Mouse (Mus musculus) forebrain, embryonic 11.5 days (tissue): ENCODE results near the gene Mrpl51. TPM values are rescaled to one million over a fixed set of nuclear protein-coding genes. Genes with fewer than 3 reads are reported as not detected.

ENCODE experiments used
- ATAC-seq: fragments of 200-750 bp; cut with Nextera tagmentation; replicated peaks from 2 replicates; pipeline ENCODE4 v1.8.0; 2017; ENCODE audit warnings: moderate TSS enrichment; ENCODE audit not compliant: low FRiP score
- DNase-seq: peaks from one replicate; pipeline ENCODE4 v3.0.0-alpha.2; 2017; ENCODE audit warnings: low spot score
- H3K27ac ChIP-seq: fragments of 300-500 bp; sonication (generic); 2 replicates; pipeline ENCODE4 v1.5.1; 2014; ENCODE audit warnings: low read depth, low read length
- H3K27me3 ChIP-seq: fragments of 300-500 bp; sonication (generic); 2 replicates; pipeline ENCODE4 v1.6.1; 2014; ENCODE audit warnings: mild to moderate bottlenecking, low read length, mixed read lengths; ENCODE audit not compliant: control insufficient read depth, insufficient read depth
- H3K36me3 ChIP-seq: fragments of 300-500 bp; sonication (generic); 2 replicates; pipeline ENCODE4 v1.6.1; 2014; ENCODE audit warnings: mild to moderate bottlenecking, low read length, moderate library complexity, mixed read lengths; ENCODE audit not compliant: control insufficient read depth, insufficient read depth
- H3K4me1 ChIP-seq: fragments of 300-500 bp; sonication (generic); replicated peaks from 2 replicates; pipeline ENCODE4 v1.6.1; 2014; ENCODE audit warnings: low read length, mixed read lengths; ENCODE audit not compliant: control insufficient read depth, insufficient read depth
- H3K4me2 ChIP-seq: fragments of 300-500 bp; sonication (generic); 2 replicates; pipeline ENCODE4 v1.6.1; 2014; ENCODE audit warnings: low read depth, mild to moderate bottlenecking, low read length, moderate library complexity, mixed read lengths; ENCODE audit not compliant: severe bottlenecking
- H3K4me3 ChIP-seq: fragments of 300-500 bp; sonication (generic); 2 replicates; pipeline ENCODE4 v1.5.1; 2014; ENCODE audit warnings: low read depth, low read length
- H3K9ac ChIP-seq: fragments of 300-500 bp; sonication (generic); 2 replicates; pipeline ENCODE4 v1.6.1; 2014; ENCODE audit warnings: low read length
- H3K9me3 ChIP-seq: fragments of 300-500 bp; sonication (generic); 2 replicates; pipeline ENCODE4 v1.6.1; 2016; ENCODE audit warnings: low read length, mixed read lengths; ENCODE audit not compliant: control insufficient read depth
- WGBS: fragments of 180-500 bp; shearing (Covaris S2); extraction: QIAGEN DNeasy Blood & Tissue Kit; methylation state at CpG from one replicate; pipeline ENCODE4 v1.1.7; 2014; 5-methylcytosine and 5-hydroxymethylcytosine counted together
- polyA plus RNA-seq: library from polyadenylated mRNA; unstranded; fragments of >200 nt; fragmentation: Nextera tagmentation; extraction: Ambion mirVana; gene quantifications from 2 replicates; pipeline ENCODE4 v1.2.1, GENCODE M21; 2014

Gene Mrpl51
- polyA plus RNA-seq, 1 experiment from 2014 or later = 195 TPM

DNA sequence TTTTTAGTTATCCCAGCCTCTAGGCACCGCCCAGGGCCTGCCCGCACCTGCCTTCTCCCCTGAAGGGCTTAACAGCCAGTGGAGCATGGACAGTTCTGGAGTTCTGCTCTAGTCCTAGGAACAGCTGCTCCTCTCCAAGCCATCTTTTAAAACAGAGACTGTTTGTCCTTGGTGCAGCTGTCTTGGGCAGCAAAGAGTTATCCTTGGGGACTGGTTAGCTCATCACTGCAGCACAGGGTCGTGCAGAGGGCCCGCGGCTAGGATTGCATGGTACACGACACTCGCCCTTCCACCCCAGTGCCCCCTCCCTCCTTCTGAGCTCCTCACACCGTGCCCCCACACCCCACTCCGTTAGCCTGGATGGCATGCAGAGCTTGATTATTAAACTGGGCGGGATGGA lies 44.3 kb upstream of the Mrpl51 start:
- no peaks in the 10 kb centered on the region for H3K27me3 ChIP-seq
- H3K4me2 ChIP-seq = no peak overlapping the region
- 74% methylated on average over 10 of the region's 10 CpGs for WGBS
- H3K4me3 ChIP-seq = no peak overlapping the region
- DNase-seq = no peak
- H3K36me3 ChIP-seq = peaks cover 2% of the 10 kb centered on the region; the same call in 1 of the 2 replicates
- H3K4me1 ChIP-seq = peaks cover 12% of the 10 kb centered on the region
- no peaks in the 10 kb centered on the region for H3K9me3 ChIP-seq
- peak overlapping the region; percentile 32; the same call in 1 of the 2 replicates for H3K9ac ChIP-seq
- no peak overlapping the region for H3K27ac ChIP-seq
- ATAC-seq = no peak

DNA sequence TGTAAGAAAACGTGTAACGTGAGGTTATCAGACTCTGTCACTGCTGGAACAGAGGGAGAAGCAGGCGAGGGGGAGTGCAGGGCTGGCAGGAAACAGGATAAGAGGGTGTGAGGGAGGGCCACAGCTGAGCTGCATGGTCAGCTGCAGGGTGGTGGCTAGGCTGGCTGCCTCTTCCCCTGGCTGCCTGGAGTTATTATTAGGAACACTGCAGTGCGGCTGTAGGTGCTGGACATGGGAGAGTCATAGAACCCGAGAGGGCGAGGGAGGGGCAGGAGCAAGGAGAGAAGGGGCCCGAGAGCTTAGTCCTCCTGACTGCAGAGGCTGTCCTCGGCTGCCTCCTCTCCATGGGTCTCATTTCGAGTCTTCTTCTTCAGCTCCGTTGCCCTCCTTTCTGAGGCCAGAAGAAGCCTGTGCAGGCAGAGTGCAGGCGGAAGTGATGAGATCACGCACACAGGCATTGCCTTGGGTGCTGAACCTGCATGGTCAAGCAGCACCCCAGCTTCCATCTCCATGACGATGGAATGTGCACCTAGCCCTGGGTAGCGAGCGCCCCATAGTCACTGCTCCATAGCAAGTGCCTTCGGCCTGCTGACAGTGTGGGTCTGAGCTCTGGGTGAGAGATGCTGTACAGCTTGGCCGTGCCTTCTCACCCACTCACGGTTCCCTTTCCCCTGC lies 43.2 kb upstream of the Mrpl51 start:
- no peaks in the 10 kb centered on the region for H3K9me3 ChIP-seq
- no peak overlapping the region for H3K9ac ChIP-seq
- H3K27ac ChIP-seq = no peak overlapping the region
- DNase-seq (no peak), ATAC-seq (no peak)
- no peaks in the 10 kb centered on the region for H3K27me3 ChIP-seq
- H3K4me2 ChIP-seq = no peak overlapping the region
- WGBS = 80% methylated on average over 17 of the region's 18 CpGs
- H3K4me1 ChIP-seq = peaks cover 12% of the 10 kb centered on the region
- peaks cover 2% of the 10 kb centered on the region; the same call in 1 of the 2 replicates for H3K36me3 ChIP-seq
- no peak overlapping the region for H3K4me3 ChIP-seq

DNA sequence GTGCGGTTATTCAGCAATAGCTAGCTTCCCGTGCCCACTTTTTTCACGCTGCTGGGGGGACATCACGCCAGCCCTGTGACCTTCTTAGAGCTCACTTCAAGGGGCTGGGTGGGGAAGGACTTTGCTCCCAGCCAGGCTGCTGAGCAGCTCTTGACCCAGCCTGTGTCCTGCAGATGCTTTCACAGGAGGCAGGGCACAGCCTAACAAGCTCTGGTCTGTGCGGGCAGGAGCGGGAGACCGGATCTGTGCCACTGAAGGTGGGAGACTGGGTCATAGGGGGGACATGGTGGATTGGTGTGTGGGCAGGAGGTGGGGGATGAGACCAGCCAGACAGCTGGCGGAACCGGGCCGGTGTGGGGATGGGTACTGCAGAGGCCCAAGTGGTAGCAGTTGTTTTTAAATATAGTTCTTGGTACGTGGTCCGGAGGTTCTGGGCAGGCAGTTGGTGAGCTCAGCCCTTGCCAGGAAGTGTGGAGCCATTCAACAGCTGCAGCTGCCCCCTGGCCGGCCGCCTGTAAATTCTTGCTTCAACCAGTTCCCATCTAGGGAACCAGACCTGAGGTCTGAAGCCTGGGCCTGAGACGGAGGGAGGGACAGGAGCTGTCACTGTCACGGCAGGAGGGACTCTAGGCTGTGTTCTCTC lies 42.6 kb upstream of the Mrpl51 start:
- WGBS = 84% methylated on average over 16 of the region's 16 CpGs
- Histone ChIP-seq H3K4me2 (no peak overlapping the region), H3K27ac (no peak overlapping the region)

DNA sequence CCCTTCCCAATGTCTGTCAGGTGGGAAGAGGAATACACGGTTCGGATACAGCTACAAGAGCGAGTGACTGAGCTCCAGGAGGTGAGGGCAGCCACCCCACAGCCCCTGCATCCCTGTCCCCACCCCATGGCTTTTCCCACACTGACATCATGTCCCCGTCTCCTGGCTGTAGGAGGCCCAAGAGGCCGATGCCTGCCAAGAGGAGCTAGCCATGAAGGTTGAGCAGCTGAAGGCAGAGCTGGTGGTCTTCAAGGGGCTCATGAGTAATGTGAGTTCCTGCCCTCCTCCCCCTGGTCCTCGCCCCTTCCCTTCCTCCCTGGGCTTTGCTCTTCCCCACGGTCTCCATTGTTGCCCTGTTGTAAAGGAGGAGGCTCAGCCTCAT lies 42.0 kb upstream of the Mrpl51 start:
- peaks cover 8% of the 10 kb centered on the region for H3K4me1 ChIP-seq
- 77% methylated on average over 7 of the region's 7 CpGs for WGBS
- no peak overlapping the region for H3K4me3 ChIP-seq

More for the DNA sequence above, 42.6 kb upstream of the Mrpl51 start:
- Histone ChIP-seq H3K4me1 (peaks cover 12% of the 10 kb centered on the region), H3K9ac (no peak overlapping the region), H3K9me3 (no peaks in the 10 kb centered on the region), H3K27me3 (no peaks in the 10 kb centered on the region), H3K36me3 (peaks cover 2% of the 10 kb centered on the region; the same call in 1 of the 2 replicates), H3K4me3 (no peak overlapping the region)
- DNase-seq (no peak), ATAC-seq (no peak)

DNA sequence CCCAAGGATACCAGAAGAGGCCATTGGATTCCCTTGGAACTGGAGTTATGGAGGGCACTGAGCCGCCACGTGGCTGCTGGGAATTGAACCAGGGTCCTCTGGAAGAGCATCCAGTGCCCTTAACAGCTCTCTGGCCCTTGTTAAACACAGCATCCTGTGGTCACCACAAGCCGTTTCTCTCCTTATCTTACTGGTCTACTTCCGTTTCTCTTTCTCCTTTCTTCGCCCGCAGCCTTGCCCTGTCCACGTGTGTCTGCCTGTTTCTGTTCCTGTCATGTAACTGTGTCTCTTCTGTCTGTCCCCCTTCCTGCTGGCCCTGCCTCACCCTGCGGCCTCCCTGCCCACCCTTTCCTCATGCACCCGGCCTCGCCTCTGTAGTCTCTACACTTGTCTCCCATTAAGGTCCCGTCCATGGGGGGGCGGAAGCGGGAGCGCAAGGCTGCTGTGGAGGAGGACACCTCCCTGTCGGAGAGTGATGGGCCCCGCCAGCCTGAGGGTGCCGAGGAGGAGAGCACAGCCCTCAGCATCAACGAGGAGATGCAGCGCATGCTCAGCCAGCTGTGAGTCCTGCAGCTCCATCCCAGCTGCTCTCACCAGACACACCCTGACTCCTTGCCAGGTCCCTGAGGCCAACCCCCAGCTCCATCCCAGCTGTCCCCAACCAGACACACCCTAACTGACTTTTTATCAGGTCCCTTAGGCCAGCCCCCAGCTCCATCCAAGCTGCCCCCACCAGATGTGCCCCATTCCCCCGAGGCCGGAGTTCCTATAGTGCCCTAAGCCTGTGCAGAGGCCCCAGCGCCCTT lies 39.2 kb upstream of the Mrpl51 start:
- no peak overlapping the region for H3K4me3 ChIP-seq
- no peaks in the 10 kb centered on the region for H3K9me3 ChIP-seq
- H3K27ac ChIP-seq = no peak overlapping the region
- H3K9ac ChIP-seq = no peak overlapping the region
- ATAC-seq = no peak
- H3K36me3 ChIP-seq = peaks cover 2% of the 10 kb centered on the region; the same call in 1 of the 2 replicates
- H3K4me1 ChIP-seq = peaks cover 4% of the 10 kb centered on the region; the same call in 1 of the 2 replicates
- WGBS = 87% methylated on average over 22 of the region's 22 CpGs
- no peak for DNase-seq
- H3K4me2 ChIP-seq = no peak overlapping the region
- no peaks in the 10 kb centered on the region for H3K27me3 ChIP-seq

More for the DNA sequence above, 42.0 kb upstream of the Mrpl51 start:
- no peaks in the 10 kb centered on the region for H3K27me3 ChIP-seq
- DNase-seq (no peak), ATAC-seq (no peak)
- H3K36me3 ChIP-seq = peaks cover 2% of the 10 kb centered on the region; the same call in 1 of the 2 replicates
- H3K9me3 ChIP-seq = no peaks in the 10 kb centered on the region
- no peak overlapping the region for H3K27ac ChIP-seq
- no peak overlapping the region for H3K4me2 ChIP-seq
- no peak overlapping the region for H3K9ac ChIP-seq

DNA sequence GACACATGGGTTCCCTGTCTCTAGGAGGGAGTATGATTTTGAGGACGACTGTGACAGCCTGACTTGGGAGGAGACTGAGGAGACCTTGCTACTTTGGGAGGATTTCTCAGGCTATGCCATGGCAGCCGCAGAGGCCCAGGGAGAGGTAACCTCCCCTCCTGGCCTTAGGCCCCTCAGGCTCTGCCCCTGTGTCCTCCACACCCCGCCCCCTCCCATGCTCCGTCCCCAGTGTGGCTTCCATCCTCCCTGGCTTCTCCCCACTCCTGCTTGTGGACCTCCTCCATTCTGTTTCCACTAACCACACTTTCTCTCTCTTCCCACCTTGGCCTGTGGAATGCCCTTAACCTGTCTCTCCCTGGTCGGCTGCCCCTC lies 38.6 kb upstream of the Mrpl51 start:
- Histone ChIP-seq H3K4me2 (no peak overlapping the region), H3K4me1 (peaks cover 5% of the 10 kb centered on the region; the same call in 1 of the 2 replicates), H3K9me3 (no peaks in the 10 kb centered on the region), H3K4me3 (no peak overlapping the region), H3K36me3 (peaks cover 2% of the 10 kb centered on the region; the same call in 1 of the 2 replicates), H3K27me3 (no peaks in the 10 kb centered on the region), H3K27ac (no peak overlapping the region), H3K9ac (no peak overlapping the region)
- DNase-seq = no peak
- ATAC-seq = no peak
- WGBS = 82% methylated on average over 5 of the region's 5 CpGs

DNA sequence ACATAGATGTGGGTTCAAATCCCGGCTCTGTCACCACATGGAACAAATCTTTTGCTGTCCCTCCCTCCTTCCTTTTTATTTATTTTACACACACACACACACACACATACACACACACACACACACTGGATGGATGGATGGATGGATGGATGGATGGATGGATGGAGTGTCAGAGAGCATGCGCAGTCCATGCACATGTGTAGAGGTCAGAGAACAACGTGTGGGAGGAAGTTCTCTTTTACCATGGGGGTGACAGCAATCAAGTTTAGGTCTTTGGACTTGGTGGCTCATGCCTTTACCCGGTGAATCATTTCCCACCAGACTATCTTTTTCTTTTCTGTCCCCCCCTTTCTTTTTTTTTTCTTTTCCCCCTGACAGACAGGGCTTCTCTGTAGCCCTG lies 37.9 kb upstream of the Mrpl51 start:
- Histone ChIP-seq H3K9ac (no peak overlapping the region), H3K4me1 (peaks cover 5% of the 10 kb centered on the region; the same call in 1 of the 2 replicates), H3K4me2 (no peak overlapping the region), H3K4me3 (no peak overlapping the region), H3K27ac (no peak overlapping the region), H3K27me3 (no peaks in the 10 kb centered on the region), H3K36me3 (peaks cover 4% of the 10 kb centered on the region; the same call in 1 of the 2 replicates), H3K9me3 (no peaks in the 10 kb centered on the region)
- WGBS = 94% methylated on average over 4 of the region's 4 CpGs
- no peak for ATAC-seq
- DNase-seq = no peak

DNA sequence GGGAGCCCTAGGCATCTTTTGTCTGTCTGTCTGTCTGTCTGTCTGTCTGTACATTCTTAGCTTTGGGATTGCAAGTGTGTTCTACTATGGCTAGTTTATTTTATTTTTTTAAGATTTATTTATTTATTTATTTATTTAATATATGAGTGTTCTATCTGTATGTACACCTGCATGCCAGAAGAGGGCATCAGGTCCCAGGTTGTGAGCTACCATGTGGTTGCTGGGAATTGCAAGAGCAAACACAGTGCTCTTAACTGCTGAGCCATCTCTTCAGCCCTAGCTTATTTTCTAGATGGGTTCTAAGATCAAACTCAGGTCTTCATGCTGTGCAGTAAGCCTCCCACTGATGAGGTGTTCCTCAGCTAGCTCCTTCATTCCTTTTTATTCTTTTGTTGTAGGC lies 37.1 kb upstream of the Mrpl51 start:
- H3K9ac ChIP-seq = no peak overlapping the region
- no peaks in the 10 kb centered on the region for H3K27me3 ChIP-seq
- peaks cover 5% of the 10 kb centered on the region; the same call in 1 of the 2 replicates for H3K4me1 ChIP-seq
- H3K36me3 ChIP-seq = peaks cover 6% of the 10 kb centered on the region; the same call in 1 of the 2 replicates
- no peak overlapping the region for H3K4me2 ChIP-seq
- no peak overlapping the region for H3K27ac ChIP-seq
- DNase-seq (no peak), ATAC-seq (no peak)
- H3K4me3 ChIP-seq = no peak overlapping the region
- H3K9me3 ChIP-seq = no peaks in the 10 kb centered on the region
